Mouse (Mus musculus) gastrocnemius, postnatal 36 days (tissue): ENCODE results near the gene Prok1. TPM values are rescaled to one million over a fixed set of nuclear protein-coding genes. Genes with fewer than 3 reads are reported as not detected.

Experiments
- DNase-seq, 2 experiments: peaks; one replicate each; pipeline ENCODE4 v3.0.0; 2022
- intact Hi-C: fragments of 180-260 bp; cut with DNase I; formaldehyde crosslinking; loops from one replicate; pipeline ENCODE4 v1.15.1; 2025
- long read RNA-seq, 2 experiments: library from polyadenylated mRNA; stranded (forward); transcript quantifications; one replicate each; pipeline ENCODE4 v2.0.0; 2021
- total RNA-seq, 2 experiments: library from RNA; stranded (reverse); gene quantifications; 2 replicates each; pipeline ENCODE4 v1.2.3; 2021

Prok1 gene
- not detected for total RNA-seq
- long read RNA-seq, experiment 1 = 0 reads
- long read RNA-seq, experiment 2 = 0 reads

GRCm38 (mm10) chr3:107239607-107240006 lies at the start of gene Prok1:
Gene Prok1 (minus strand): TSS chr3:107239707.
- intact Hi-C loops = loop anchor here (10.0 kb wide), 1 partner anchor 115 kb away; no protein-coding TSS in a partner anchor
- DNase-seq = no peak

DNA sequence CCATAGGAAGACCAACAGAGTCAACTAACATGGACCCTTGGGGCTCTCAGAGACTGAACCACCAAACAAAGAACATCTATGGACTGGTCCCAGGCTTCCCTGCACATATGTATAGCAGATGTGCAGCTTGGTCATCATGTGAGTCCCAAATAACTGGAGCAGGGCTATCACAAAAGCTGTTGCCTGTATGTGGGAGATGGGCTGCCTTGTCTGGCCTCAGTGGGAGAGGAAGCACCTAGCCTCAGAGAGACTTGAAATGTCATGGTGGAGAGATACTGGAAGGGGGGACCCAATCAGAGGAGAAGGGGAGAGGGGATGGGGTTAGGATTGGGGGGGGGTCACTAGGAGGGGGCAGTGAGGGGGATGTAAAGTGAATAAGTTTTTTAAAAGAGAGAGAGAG lies 47.8 kb upstream of the Prok1 start:
- intact Hi-C loops = no loop called here

DNA sequence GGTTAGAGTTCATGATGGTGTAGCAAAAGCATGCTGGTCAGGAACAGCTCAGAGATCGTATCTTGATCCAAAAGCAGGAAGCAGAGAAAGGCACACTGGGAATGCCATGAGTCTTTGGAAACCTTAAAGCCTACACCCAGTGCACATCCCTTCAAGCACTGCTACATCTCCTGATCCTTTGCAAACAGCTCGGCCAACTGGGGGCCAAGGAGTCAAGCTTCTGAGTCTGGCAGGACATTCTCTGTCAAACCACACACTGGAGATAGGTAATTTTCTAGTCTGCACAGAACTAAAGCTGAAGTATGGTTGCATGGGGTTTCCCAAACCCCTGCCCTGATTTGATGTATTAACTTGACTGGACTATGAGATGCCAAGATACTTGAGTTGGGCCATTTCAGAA lies 46.6 kb upstream of the Prok1 start:
- intact Hi-C loops = no loop called here
- no peak for DNase-seq

More for the DNA sequence above, 47.8 kb upstream of the Prok1 start:
- DNase-seq = no peak

GRCm38 (mm10) chr3:107278479-107279269 lies 39.2 kb upstream of the Prok1 start, which contains the start of gene Lamtor5:
Gene Lamtor5 (plus strand): TSS chr3:107278858.
- DNase-seq = peak; percentile 84 to 85
- intact Hi-C loops = loop anchor here (5.0 kb wide), 1 partner anchor 184 kb away; no protein-coding TSS in a partner anchor

DNA sequence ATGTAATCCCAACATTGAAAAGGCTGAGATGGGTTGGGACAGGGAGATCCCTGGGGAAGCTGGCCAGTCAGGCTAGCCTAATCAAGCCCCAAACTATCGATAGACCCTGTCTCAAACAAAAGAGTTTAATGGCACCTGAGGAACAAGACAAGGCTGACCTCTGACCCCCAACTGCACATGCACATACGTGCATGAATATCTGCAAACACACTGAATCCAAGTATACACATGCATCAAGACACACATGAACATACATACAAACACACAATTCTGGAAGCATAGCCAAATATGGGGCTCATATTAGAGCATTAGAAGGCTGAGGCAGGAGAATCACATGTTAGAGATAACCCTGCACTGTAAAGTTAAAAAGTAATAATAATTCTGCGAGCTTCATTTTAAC lies 37.1 kb upstream of the Prok1 start:
- intact Hi-C loops = loop anchor here (5.0 kb wide), 1 partner anchor 186 kb away; no protein-coding TSS in a partner anchor
- no peak for DNase-seq

GRCm38 (mm10) chr3:107275996-107276395 lies 36.5 kb upstream of the Prok1 start:
- intact Hi-C loops = loop anchor here (2.0 to 5.0 kb wide), 2 partner anchors 43 to 186 kb away; no protein-coding TSS in a partner anchor
- DNase-seq = no peak

DNA sequence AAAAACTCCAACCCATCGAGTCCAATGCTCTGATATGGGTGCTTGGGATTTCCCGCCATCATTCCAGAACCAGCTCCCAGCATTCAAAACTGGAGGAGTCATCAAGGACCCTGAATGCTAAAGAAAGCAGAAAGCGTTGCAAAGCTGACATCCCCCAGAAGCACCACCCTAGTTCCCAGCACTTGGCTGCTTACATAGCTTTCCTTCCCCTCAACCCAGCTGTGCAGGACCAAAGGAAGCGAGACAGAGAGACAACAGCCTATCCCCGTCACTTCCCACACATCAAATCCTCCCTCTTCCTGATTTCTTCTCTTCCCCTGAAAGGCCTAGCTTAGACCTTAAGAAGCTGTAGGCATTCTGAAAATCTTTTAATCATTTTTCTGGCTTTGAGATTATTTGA lies 35.8 kb upstream of the Prok1 start:
- DNase-seq = no peak
- intact Hi-C loops = loop anchor here (2.0 to 5.0 kb wide), 2 partner anchors 43 to 187 kb away; no protein-coding TSS in a partner anchor

DNA sequence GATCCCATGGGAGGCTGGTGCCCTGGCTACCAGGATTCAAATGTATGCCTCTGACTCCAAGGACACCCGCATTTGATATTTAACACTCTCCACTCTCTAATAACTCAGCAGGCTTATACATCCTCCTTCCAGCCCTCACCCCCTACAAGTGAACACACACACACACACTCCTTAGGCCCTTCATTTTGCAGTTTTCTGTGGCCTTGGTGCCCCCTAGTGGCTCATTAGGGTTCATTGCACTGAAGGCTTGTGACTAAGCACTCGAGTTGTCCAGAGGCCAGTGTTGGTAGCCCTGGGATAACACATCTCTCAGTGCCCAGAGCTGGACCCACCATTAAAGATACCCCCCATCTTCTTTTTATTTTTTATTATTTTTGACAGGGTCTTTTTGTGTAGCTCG lies 34.3 kb upstream of the Prok1 start:
- intact Hi-C loops = loop anchor here (2.0 kb wide), 1 partner anchor 41 kb away; no protein-coding TSS in a partner anchor
- DNase-seq = peak; percentile 41 to 48

DNA sequence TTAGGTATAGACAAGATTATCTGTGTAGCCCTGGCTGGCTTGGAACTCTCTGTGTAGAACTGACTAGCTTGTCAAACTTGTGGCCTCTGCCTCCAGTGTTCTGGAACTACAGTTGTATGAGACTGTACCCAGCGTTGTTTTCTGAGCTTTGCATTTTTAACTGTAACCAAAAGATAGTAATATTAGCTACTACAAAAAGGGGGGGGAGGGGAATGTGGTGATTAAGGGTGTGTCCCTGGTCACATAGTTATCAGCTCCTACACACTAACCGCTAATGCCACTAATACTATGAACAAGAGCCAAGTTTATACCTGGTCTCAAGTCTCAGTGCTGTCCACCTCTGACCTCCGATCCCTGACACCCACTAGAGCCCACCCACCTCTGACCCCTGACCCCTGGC lies 32.9 kb upstream of the Prok1 start:
- intact Hi-C loops = no loop called here
- DNase-seq = no peak

DNA sequence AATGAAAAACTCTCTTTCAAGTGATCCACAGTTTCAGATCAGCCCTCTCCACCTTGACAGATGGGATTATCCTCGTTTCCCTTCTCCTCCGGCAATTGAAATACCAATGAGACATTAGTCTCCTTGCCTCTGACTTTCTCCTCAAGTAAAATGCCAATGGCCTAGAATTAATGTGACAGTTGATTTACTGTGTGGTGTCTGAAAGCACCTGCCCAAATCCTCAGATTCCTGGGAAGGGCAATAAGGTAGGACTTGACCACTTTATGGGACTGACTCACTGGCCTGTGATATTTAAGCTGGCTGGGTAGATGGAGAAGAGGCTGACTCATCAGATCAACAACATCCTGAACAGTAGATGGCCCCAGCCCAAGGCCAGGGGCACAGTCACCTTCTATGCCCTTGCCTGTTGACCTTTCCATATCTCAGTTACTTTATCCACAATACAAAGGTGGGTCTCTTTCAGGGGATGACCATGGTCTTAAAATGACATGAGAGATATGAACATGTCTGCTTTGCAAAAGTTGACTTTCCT lies 27.4 kb upstream of the Prok1 start:
- intact Hi-C loops = no loop called here
- no peak for DNase-seq

GRCm38 (mm10) chr3:107261851-107262165 lies 22.3 kb upstream of the Prok1 start:
- intact Hi-C loops = no loop called here

GRCm38 (mm10) chr3:107260956-107261850 lies 21.7 kb upstream of the Prok1 start:
- DNase-seq = peak in 1 of 2 experiments; percentile 48
- intact Hi-C loops = no loop called here

More at GRCm38 (mm10) chr3:107261851-107262165, 22.3 kb upstream of the Prok1 start:
- peak; percentile 32 to 45 for DNase-seq

DNA sequence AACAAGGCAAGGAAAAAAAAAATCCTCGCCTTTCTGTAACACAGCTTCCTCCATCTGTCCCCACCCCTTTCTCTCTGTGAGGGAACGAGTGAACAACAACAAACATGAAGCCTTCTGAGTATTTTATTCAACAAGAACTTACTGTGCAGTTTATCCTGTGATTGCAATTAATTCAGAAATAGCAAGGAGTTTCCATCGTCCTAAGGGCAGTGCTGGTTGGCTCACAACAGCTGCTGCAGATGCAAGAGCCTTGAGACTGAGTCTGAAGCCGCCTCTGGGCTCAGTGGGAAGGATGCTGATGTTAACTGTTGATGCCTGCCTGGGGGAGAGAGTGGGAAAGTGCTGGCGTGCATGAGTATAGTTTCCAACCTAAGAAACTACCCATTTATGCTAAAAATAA lies 18.4 kb upstream of the Prok1 start:
- intact Hi-C loops = no loop called here
- no peak for DNase-seq

GRCm38 (mm10) chr3:107256724-107257123 lies 17.2 kb upstream of the Prok1 start:
- intact Hi-C loops = no loop called here
- peak in 1 of 2 experiments; percentile 38 for DNase-seq

DNA sequence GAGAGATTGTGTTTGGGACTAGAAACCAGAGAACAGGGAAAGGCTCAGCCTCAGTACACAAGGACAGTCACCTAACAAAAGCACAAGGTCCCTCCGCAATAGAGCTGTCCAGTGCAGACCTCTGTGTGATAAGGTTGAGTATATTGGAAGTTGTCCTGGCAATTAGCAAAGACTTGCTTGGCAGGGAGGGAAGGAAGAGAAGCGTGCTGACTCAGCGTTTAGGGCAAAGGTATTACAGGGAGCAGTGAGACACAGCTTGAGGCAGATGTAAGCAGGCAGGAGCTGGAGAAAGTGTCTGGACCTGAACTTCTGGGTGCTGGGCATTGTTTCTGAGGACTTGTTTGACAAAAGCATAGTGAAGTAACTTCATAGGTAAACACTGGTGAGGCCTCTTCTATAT lies 16.5 kb upstream of the Prok1 start:
- intact Hi-C loops = no loop called here
- DNase-seq = no peak

DNA sequence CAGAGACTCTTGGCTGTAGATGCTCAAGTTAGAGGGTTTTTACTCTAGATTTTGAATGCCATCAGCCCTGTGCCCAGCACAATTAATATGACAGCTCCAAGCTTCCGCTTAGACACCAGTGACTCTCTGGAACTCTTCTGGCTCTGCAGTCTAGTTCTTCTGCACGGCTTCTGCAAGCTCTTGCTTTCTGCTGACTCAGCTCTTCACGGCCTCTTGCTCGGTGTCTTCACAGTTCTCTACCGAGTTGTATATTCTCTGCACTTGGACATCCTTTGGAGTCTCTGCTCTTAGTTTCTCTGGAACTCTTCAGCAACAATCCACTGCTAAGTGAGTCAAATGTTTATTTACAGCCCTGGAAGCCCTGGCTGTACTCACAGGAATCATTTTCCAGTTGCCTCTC lies 14.4 kb upstream of the Prok1 start:
- no peak for DNase-seq
- intact Hi-C loops = no loop called here

DNA sequence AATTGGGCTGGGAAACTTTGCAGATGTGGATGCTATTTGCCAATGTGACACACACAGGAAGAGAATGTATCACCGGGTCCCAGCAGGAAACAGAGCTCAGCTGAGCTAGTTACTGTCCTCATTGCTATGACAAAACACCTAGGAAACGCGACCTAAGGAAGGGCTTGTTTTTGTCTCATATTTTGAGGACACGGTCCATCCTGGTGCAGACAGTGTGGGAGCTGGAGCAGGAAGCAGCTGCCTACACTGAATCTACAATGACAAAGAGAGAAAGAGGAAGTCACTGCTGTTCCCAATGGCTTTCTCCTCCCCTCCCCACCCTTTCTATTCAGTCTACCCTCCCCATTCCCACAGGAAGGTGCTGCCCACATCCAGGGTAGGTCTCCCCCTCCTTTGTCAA lies 12.5 kb upstream of the Prok1 start:
- intact Hi-C loops = no loop called here
- DNase-seq = no peak

GRCm38 (mm10) chr3:107250320-107250719 lies 10.8 kb upstream of the Prok1 start:
- intact Hi-C loops = no loop called here
- DNase-seq = no peak

GRCm38 (mm10) chr3:107249042-107249441 lies 9.5 kb upstream of the Prok1 start:
- DNase-seq = no peak
- intact Hi-C loops = no loop called here

- intact Hi-C loops = no loop called here
- DNase-seq = no peak
These were observed 7.4 kb upstream of the Prok1 start for GRCm38 (mm10) chr3:107246876-107247275.
